Mouse (Mus musculus): ENCODE data around the gene Cask. TPM values are rescaled to one million over a fixed set of nuclear protein-coding genes. Genes with fewer than 3 reads are reported as not detected.
A peak's percentile ranks its signal among the peaks of the same experiment; 100 is the strongest.

Gene Cask
- total RNA-seq, 2 experiments from 2014 or later = 134 to 140 TPM

- intact Hi-C loops (cut with DNase I) = no loop called here
- DNase-seq (ENCODE audit: low spot score in 2 of 2) = no peak
Observed at GRCm38 (mm10) chrX:13489001-13489400, 362.2 kb downstream of the Cask start.

- DNase-seq (ENCODE audit: low spot score in 2 of 2) = no peak
- intact Hi-C loops (cut with DNase I) = no loop called here
Observed at GRCm38 (mm10) chrX:13484447-13484846, 366.7 kb downstream of the Cask start.

GRCm38 (mm10) chrX:13482576-13482975 lies 368.6 kb downstream of the Cask start:
- no peak for DNase-seq (ENCODE audit: low spot score in 2 of 2)
- intact Hi-C loops (cut with DNase I) = no loop called here

GRCm38 (mm10) chrX:13479570-13479969 lies 371.6 kb downstream of the Cask start:
- intact Hi-C loops (cut with DNase I) = no loop called here

GRCm38 (mm10) chrX:13478298-13478697 lies 372.9 kb downstream of the Cask start:
- DNase-seq (ENCODE audit: low spot score in 2 of 2) = no peak
- intact Hi-C loops (cut with DNase I) = no loop called here

More at GRCm38 (mm10) chrX:13479570-13479969, 371.6 kb downstream of the Cask start:
- DNase-seq (ENCODE audit: low spot score in 2 of 2) = no peak

- DNase-seq (ENCODE audit: low spot score in 2 of 2) = no peak
- intact Hi-C loops (cut with DNase I) = no loop called here
Observed at GRCm38 (mm10) chrX:13477596-13477995, 373.6 kb downstream of the Cask start.

- intact Hi-C loops (cut with DNase I) = no loop called here
- DNase-seq (ENCODE audit: low spot score in 2 of 2) = no peak
Observed at GRCm38 (mm10) chrX:13475382-13475781, 375.8 kb downstream of the Cask start.

GRCm38 (mm10) chrX:13472751-13473225 lies 378.4 kb downstream of the Cask start:
- no peak for DNase-seq (ENCODE audit: low spot score in 2 of 2)
- intact Hi-C loops (cut with DNase I) = no loop called here

GRCm38 (mm10) chrX:13471925-13472324 lies 379.2 kb downstream of the Cask start:
- intact Hi-C loops (cut with DNase I) = no loop called here
- no peak for DNase-seq (ENCODE audit: low spot score in 2 of 2)

GRCm38 (mm10) chrX:13469160-13470116 lies 381.7 kb downstream of the Cask start:
- intact Hi-C loops (cut with DNase I) = loop anchor here (2.0 to 5.0 kb wide), 2 partner anchors 123 to 188 kb away; no protein-coding TSS in a partner anchor
- peak; percentile 59 to 81 for DNase-seq (ENCODE audit: low spot score in 2 of 2)

GRCm38 (mm10) chrX:13467121-13467571 lies 384.0 kb downstream of the Cask start:
- intact Hi-C loops (cut with DNase I) = loop anchor here (5.0 kb wide), 1 partner anchor 190 kb away; no protein-coding TSS in a partner anchor
- DNase-seq (ENCODE audit: low spot score in 2 of 2) = no peak

Small RNAs within 50 kb of the gene (microRNA-seq; reads per million reads assigned to microRNA genes)
- gene Gm25246 = 0 reads per million in 2 experiments

Other genes starting within 250 kb of the Cask start
- gene Gpr34, start 219.3 kb downstream of the Cask start, total RNA-seq (2021) = 10 to 100 TPM; 12.4 to 15.3 TPM
- gene Gpr82, start 190.0 kb downstream of the Cask start, total RNA-seq (2021) = not detected